In the genomic region with DNA sequence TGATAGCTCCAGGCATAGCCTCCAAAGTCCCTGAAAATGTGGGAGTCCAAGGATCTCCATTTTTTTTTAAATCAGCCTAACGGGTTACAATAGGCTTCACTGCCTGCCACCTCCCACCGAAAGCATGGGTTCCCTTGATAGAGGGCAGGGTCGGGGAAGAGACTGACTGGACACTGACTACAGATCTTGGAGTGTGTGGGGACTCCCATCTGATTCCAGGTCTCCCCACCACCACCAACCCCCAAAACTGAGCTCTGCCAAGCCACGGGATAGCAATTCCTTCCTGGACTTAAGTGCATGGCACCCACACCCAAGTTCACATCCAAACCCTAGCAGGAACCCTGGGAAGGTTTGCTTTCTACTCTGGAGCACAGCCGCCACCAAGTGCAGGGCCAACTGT, we compare ENCODE assay signal across 17 mouse cellular contexts. TPM values are rescaled to one million over a fixed set of nuclear protein-coding genes. Genes with fewer than 3 reads are reported as not detected.
A peak's percentile ranks its signal among the peaks of the same experiment; 100 is the strongest.
DNase-seq lines count a peak whose midpoint lies in the region; ATAC-seq lines count a peak whose summit lies in the region.
"Had no signal": no experiment of that assay in that cellular context is flagged by ENCODE, and none has a peak within 500 bp of the region (broad histone marks: within the 10 kb centered on the region; RNA-seq: fewer than 3 reads in every experiment).

No protein-coding gene starts in this region.

- ATAC-seq in hindbrain, embryonic 16.5 days = no peak
- no peak for ATAC-seq in lung, embryonic 15.5 days (ENCODE audit: borderline replicate concordance, extremely low read depth, low FRiP score, low TSS enrichment)
- no peak for ATAC-seq in intestine, embryonic 15.5 days

- DNase-seq in hindbrain, embryonic 10.5 days (ENCODE audit: low spot score) = no peak
- DNase-seq in lung, postnatal 4 days = no peak
- no peak for DNase-seq in embryonic facial prominence, embryonic 10.5 days (ENCODE audit: low spot score)
- DNase-seq in left cerebral cortex, adult 11 months (ENCODE audit: low spot score) = no peak
- DNase-seq: cerebellum, adult 11 months; heart, postnatal 14 days; kidney, adult 8-10 months; right cerebral cortex, adult 18-20 months had no signal

- peaks cover 47% of the 10 kb centered on the region for H3K27me3 ChIP-seq in hindbrain, embryonic 10.5 days (ENCODE audit: insufficient read depth, poor library complexity, severe bottlenecking)
- peaks cover 12% of the 10 kb centered on the region for H3K27me3 ChIP-seq in hindbrain, embryonic 16.5 days (replicated peaks; ENCODE audit: control insufficient read depth, insufficient read depth, low read length)
- peaks cover 36% of the 10 kb centered on the region for H3K27me3 ChIP-seq in lung, embryonic 15.5 days
- H3K27me3 ChIP-seq in embryonic facial prominence, embryonic 10.5 days (replicated peaks; ENCODE audit: low read depth, poor library complexity, severe bottlenecking) = peaks cover 57% of the 10 kb centered on the region
- H3K27me3 ChIP-seq in intestine, embryonic 15.5 days (replicated peaks) = peaks cover 28% of the 10 kb centered on the region

- no peak overlapping the region for H3K9ac ChIP-seq in hindbrain, embryonic 16.5 days (ENCODE audit: low read depth, low read length)
- H3K9ac ChIP-seq in lung, embryonic 15.5 days = no peak overlapping the region
- H3K9ac ChIP-seq in intestine, embryonic 15.5 days = no peak overlapping the region
- H3K9ac ChIP-seq: forebrain, embryonic 15.5 days; hindbrain, embryonic 15.5 days; liver, embryonic 14.5 days; midbrain, embryonic 15.5 days had no signal

- no peak overlapping the region for H3K4me2 ChIP-seq in hindbrain, embryonic 16.5 days (ENCODE audit: low read length)
- H3K4me2 ChIP-seq in lung, embryonic 15.5 days = no peak overlapping the region; the same call in 1 of the 2 replicates
- H3K4me2 ChIP-seq in intestine, embryonic 15.5 days (replicated peaks) = peak overlapping the region; percentile 68

- peak overlapping the region; percentile 45; the same call in 1 of the 2 replicates for H3K4me3 ChIP-seq in hindbrain, embryonic 10.5 days
- no peak overlapping the region for H3K4me3 ChIP-seq in hindbrain, embryonic 16.5 days (ENCODE audit: low read length)
- H3K4me3 ChIP-seq in lung, embryonic 15.5 days = peak overlapping the region; percentile 27; the same call in 1 of the 2 replicates
- peak overlapping the region; percentile 53; the same call in 1 of the 2 replicates for H3K4me3 ChIP-seq in embryonic facial prominence, embryonic 10.5 days
- H3K4me3 ChIP-seq in intestine, embryonic 15.5 days (replicated peaks) = no peak overlapping the region
- H3K4me3 ChIP-seq: erythroblast, embryonic 14.5 days had no signal

- 81% methylated on average over 5 of the region's 5 CpGs for WGBS in hindbrain, embryonic 10.5 days
- 76% methylated on average over 5 of the region's 5 CpGs for WGBS in hindbrain, embryonic 16.5 days
- WGBS in lung, embryonic 15.5 days = 68% methylated on average over 5 of the region's 5 CpGs
- 75% methylated on average over 5 of the region's 5 CpGs for WGBS in embryonic facial prominence, embryonic 10.5 days
- 76% methylated on average over 5 of the region's 5 CpGs for WGBS in intestine, embryonic 15.5 days

- H3K4me1 ChIP-seq in hindbrain, embryonic 10.5 days (replicated peaks) = peaks cover 5% of the 10 kb centered on the region
- H3K4me1 ChIP-seq in hindbrain, embryonic 16.5 days (ENCODE audit: control insufficient read depth, insufficient read depth, low read depth, low read length) = peaks cover 6% of the 10 kb centered on the region
- peaks cover 15% of the 10 kb centered on the region for H3K4me1 ChIP-seq in lung, embryonic 15.5 days
- H3K4me1 ChIP-seq in embryonic facial prominence, embryonic 10.5 days = peaks cover 8% of the 10 kb centered on the region
- peaks cover 7% of the 10 kb centered on the region; the same call in 1 of the 2 replicates for H3K4me1 ChIP-seq in intestine, embryonic 15.5 days (replicated peaks)

- H3K36me3 ChIP-seq in hindbrain, embryonic 10.5 days = no peaks in the 10 kb centered on the region
- H3K36me3 ChIP-seq in hindbrain, embryonic 16.5 days (ENCODE audit: control insufficient read depth, insufficient read depth, low read length) = no peaks in the 10 kb centered on the region
- no peaks in the 10 kb centered on the region for H3K36me3 ChIP-seq in lung, embryonic 15.5 days
- H3K36me3 ChIP-seq in embryonic facial prominence, embryonic 10.5 days (replicated peaks) = no peaks in the 10 kb centered on the region
- no peaks in the 10 kb centered on the region for H3K36me3 ChIP-seq in intestine, embryonic 15.5 days
- H3K36me3 ChIP-seq: forebrain, embryonic 15.5 days; G1E; hindbrain, embryonic 15.5 days; midbrain, embryonic 15.5 days had no signal

- H3K27ac ChIP-seq in hindbrain, embryonic 10.5 days = no peak overlapping the region
- no peak overlapping the region for H3K27ac ChIP-seq in hindbrain, embryonic 16.5 days (ENCODE audit: low read depth, low read length)
- H3K27ac ChIP-seq in lung, embryonic 15.5 days = no peak overlapping the region
- H3K27ac ChIP-seq in embryonic facial prominence, embryonic 10.5 days (replicated peaks) = no peak overlapping the region
- H3K27ac ChIP-seq in intestine, embryonic 15.5 days = no peak overlapping the region
- H3K27ac ChIP-seq: forebrain, embryonic 15.5 days; hindbrain, embryonic 15.5 days; liver, embryonic 14.5 days; midbrain, embryonic 15.5 days had no signal

- H3K9me3 ChIP-seq in hindbrain, embryonic 10.5 days = no peaks in the 10 kb centered on the region
- H3K9me3 ChIP-seq in hindbrain, embryonic 16.5 days (ENCODE audit: control insufficient read depth, low read length) = no peaks in the 10 kb centered on the region
- no peaks in the 10 kb centered on the region for H3K9me3 ChIP-seq in lung, embryonic 15.5 days
- H3K9me3 ChIP-seq in embryonic facial prominence, embryonic 10.5 days = no peaks in the 10 kb centered on the region
- H3K9me3 ChIP-seq in intestine, embryonic 15.5 days = no peaks in the 10 kb centered on the region
- H3K9me3 ChIP-seq: forebrain, embryonic 15.5 days; G1E; hindbrain, embryonic 15.5 days; midbrain, embryonic 15.5 days had no signal

RNA-seq across cellular contexts. Expression of a gene that starts 1.0 kb away (rescaled TPM):
- 0.14 and 0.17 TPM in 2 replicates for polyA plus RNA-seq in hindbrain, embryonic 10.5 days (2016; fragmentation: Nextera tagmentation; extraction: Ambion mirVana)
- polyA plus RNA-seq in hindbrain, embryonic 16.5 days (2015; fragmentation: Nextera tagmentation; extraction: Ambion mirVana) = 0.91 and 1.6 TPM in 2 replicates
- 0.66 and 0.72 TPM in 2 replicates for polyA plus RNA-seq in lung, embryonic 15.5 days (2015; fragmentation: Nextera tagmentation; extraction: Ambion mirVana)
- polyA plus RNA-seq in embryonic facial prominence, embryonic 10.5 days (2016; fragmentation: Nextera tagmentation; extraction: Ambion mirVana) = 0.04 and 0.08 TPM in 2 replicates
- polyA plus RNA-seq in intestine, embryonic 15.5 days (2015; fragmentation: Nextera tagmentation; extraction: Ambion mirVana) = 0.73 and 1.1 TPM in 2 replicates
- polyA plus RNA-seq: erythroblast, embryonic 14.5 days; G1E had no signal

RNA-seq across cellular contexts. Expression of a gene that starts 19.0 kb away (rescaled TPM):
- polyA plus RNA-seq in hindbrain, embryonic 10.5 days (2016; fragmentation: Nextera tagmentation; extraction: Ambion mirVana) = 0.49 and 1.2 TPM in 2 replicates
- polyA plus RNA-seq in hindbrain, embryonic 16.5 days (2015; fragmentation: Nextera tagmentation; extraction: Ambion mirVana) = 5.1 and 6.1 TPM in 2 replicates
- 0.30 and 0.57 TPM in 2 replicates for polyA plus RNA-seq in lung, embryonic 15.5 days (2015; fragmentation: Nextera tagmentation; extraction: Ambion mirVana)
- polyA plus RNA-seq in embryonic facial prominence, embryonic 10.5 days (2016; fragmentation: Nextera tagmentation; extraction: Ambion mirVana) = 0.18 and 1.0 TPM in 2 replicates
- 0.19 and 0.30 TPM in 2 replicates for polyA plus RNA-seq in intestine, embryonic 15.5 days (2015; fragmentation: Nextera tagmentation; extraction: Ambion mirVana)
- polyA plus RNA-seq: erythroblast, embryonic 14.5 days; G1E had no signal

Comparison
In these comparisons a context has a peak if more than half of its experiments do, and no peak if none do; other contexts are left out.
1. H3K4me3 ChIP-seq: peak in hindbrain, embryonic 10.5 days (single experiment), lung, embryonic 15.5 days (single experiment) and embryonic facial prominence, embryonic 10.5 days (single experiment); none in hindbrain, embryonic 16.5 days (single experiment) and intestine, embryonic 15.5 days (single experiment).